Mouse (Mus musculus) right cerebral cortex, postnatal 25 days (tissue): ENCODE measurements around the gene Igdcc4.

Experiments used
- DNase-seq: peaks from one replicate; pipeline ENCODE4 v3.0.0; 2022

The Igdcc4 gene

GRCm38 (mm10) chr9:65161881-65162280 lies 60.6 kb downstream of the Igdcc4 start:
- DNase-seq: no peak

GRCm38 (mm10) chr9:65162711-65163639 lies 61.7 kb downstream of the Igdcc4 start:
- peak; percentile 44 for DNase-seq

GRCm38 (mm10) chr9:65164870-65165269 lies 63.6 kb downstream of the Igdcc4 start:
- DNase-seq: no peak

GRCm38 (mm10) chr9:65166386-65166785 lies 65.1 kb downstream of the Igdcc4 start:
- no peak for DNase-seq

- no peak for DNase-seq
Measured at GRCm38 (mm10) chr9:65168534-65168933, 67.2 kb downstream of the Igdcc4 start.

GRCm38 (mm10) chr9:65168952-65169351 lies 67.7 kb downstream of the Igdcc4 start:
- no peak for DNase-seq

DNA sequence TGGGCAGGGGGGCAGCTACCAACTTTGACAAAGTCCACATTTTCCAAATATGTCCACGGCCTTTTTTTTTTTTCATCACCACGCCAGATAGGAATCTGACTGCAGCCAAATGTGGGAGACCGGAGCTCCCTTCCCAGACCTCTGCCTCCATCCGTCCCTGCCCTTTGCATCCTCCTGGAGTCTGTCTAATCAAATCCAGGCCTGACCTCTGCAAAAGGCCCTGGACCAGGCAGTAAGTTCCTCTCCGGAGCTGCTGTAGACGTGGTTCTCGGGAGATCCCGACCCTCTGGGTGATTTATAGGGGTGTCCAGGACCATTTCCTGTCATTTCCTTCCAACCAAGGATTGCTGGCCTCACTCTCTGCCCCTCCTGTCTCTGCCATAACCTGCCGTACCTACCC lies 71.4 kb downstream of the Igdcc4 start:
- DNase-seq: no peak

GRCm38 (mm10) chr9:65175234-65175938 lies 74.1 kb downstream of the Igdcc4 start:
- no peak for DNase-seq

DNA sequence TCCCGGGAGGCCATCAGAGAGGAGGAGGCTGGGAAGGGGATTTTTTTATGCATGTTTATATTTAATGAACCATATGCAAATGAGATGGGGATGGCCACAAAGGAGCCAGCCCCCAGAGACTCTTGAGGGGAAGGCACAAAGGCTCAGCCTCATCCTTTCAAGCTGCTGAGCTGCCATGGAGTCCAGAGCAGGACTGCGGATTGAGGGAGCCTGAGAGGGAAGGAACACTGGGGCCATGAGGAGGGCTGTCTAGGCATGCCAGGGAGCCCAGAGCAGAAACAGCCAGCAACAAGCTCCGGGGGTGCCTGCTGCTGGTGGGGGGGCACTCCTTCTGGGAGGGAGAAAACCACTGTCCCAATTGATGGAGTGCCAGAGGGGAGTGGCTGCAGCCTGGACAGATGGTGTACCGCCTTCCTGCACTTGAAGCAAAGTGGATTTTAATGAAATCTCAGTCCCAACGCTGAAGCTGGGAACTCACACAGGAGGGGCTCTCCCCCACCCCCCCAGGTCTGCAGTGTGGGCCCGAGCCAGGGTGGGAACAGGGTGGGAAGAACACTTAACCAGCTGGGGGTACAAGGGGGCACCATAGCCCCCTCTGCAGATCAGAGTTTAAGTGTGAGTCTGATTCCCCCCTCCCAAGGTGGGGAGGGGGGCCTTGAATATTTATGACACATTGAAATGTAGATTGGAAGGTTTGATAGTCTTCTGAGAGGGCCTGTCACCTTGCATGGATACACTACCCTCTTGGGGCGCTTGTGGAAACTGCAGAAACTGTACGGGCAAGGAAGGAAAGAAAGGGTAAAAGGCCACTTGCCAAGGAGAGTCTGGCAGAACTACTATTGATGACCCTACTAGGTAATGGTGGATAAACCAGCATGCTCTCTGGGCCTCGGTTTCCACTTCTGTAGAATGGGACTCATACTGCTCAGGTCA lies 74.9 kb downstream of the Igdcc4 start:
- no peak for DNase-seq

GRCm38 (mm10) chr9:65177497-65177896 lies 76.2 kb downstream of the Igdcc4 start:
- no peak for DNase-seq

- no peak for DNase-seq
Measured at GRCm38 (mm10) chr9:65177912-65178311, 76.6 kb downstream of the Igdcc4 start.

GRCm38 (mm10) chr9:65178336-65179213 lies 77.3 kb downstream of the Igdcc4 start:
- no peak for DNase-seq

GRCm38 (mm10) chr9:65179817-65180624 lies 78.7 kb downstream of the Igdcc4 start:
- DNase-seq: no peak
